Mouse (Mus musculus): ENCODE data around the gene Opcml.
A peak's percentile ranks its signal among the peaks of the same experiment; 100 is the strongest.

Opcml gene

DNA sequence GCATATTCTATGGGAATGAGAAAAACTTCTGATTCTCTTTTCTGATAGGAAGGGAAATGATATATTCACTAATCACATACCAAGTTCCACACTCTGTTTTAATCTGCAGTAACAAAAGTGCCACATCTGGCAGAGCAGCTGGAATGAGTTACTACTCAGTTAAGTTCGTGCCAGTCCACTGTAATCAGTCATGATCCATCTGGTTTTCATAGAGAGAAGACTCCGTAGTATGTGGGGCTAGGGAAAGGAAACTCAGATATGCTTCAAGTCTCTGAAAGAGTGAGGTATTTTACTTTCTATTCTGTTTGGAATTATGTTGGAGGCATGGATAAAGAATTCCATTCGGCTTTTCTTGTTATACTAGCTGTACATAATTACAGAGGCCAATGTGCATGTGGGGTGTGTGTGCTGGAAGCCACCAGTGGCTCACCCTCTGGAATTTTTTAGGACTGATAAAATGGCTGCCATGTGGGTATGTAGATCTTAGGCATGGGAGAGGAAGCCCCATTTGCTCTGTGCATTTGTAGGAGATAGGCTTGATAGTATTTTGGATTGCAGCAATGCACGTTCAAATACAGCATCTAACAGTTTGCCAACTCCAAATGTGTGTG lies 966.4 kb downstream of the Opcml start:
- no peak for DNase-seq (ENCODE audit: low spot score in 2 of 2)

DNA sequence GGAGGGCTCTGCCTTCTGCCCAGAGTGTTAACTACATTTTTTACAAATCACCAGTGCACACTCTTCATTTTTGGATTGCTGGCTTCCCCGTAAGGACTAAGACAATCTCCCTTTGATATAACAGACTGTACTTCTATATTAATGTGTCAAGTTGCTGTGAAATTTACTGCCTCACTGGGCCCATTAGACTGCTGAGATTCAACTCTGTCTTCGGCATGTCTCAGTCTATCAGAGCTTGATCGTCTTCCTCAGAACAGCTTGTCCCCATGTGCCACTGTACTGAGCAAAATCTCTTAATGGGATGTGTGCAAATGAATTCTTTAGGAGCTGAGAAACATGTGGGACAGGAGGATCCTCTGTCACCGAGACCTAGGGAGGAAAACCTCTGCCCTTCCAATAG lies 970.9 kb downstream of the Opcml start:
- no peak for DNase-seq (ENCODE audit: low spot score in 2 of 2)

DNA sequence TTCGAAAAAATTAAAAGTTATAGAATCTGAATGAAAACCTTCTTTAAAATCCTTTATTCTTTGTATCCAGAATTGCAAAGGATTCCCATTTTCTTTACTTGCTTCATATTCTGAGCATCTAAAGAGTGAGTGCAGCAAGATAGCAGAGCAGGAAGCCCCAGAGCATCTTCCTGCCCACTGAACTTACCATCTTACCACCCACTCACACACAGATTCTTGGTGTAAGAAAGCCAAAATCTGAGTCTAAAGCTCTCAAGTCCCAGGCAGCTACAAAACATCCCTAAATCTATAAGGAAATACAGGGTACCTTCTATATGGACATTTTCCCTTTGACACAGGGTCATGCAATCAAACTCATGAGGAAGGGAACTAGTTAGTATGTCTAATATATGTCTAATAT lies 973.6 kb downstream of the Opcml start:
- DNase-seq (ENCODE audit: low spot score in 2 of 2), result no peak

DNA sequence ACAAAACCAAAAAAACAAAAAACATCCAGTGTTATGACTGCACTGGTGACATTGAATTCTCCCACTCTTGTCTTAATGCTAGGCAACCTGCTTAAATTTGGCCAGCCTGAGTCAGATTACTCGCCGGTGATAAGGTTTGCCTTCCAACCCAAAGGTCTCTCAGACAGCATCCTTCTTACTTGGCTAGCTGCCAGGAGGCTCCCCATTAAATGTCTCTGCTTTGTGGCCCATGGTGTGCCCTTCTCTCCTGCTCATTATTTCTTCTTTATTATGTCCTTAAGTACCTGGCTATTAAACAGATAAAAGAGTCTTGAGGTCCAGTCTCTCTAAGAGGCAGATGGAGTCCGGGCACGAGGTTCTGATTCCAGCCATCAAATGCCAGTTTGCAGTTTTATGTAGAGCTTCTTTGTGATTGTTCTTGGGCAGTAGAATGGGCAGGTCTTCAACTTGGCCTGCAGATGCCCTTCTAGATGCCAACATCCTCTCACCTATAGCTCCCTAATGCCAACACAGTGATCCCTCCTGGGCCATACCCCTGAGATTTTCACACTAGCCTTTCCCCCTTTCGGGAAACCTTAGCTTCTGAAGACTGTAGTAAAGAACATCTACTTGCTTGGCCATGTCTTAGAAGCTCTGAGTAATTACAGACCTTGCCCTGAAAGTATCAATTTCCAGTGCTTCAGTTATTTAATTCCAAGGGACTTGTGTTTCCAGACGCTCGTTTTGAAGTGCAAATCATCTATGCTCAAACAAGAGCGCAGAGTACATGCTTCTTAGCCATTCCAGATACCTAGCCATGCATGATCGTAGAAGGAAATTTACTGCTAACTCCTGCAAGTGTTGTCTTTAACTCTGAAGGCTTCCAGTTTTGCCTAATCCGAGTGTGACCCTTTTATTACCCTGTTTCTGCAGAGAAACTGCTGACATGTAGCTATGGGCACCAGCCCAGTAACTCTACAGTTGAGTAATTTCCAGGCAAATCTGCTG lies 986.2 kb downstream of the Opcml start:
- DNase-seq (ENCODE audit: low spot score in 2 of 2), result no peak

DNA sequence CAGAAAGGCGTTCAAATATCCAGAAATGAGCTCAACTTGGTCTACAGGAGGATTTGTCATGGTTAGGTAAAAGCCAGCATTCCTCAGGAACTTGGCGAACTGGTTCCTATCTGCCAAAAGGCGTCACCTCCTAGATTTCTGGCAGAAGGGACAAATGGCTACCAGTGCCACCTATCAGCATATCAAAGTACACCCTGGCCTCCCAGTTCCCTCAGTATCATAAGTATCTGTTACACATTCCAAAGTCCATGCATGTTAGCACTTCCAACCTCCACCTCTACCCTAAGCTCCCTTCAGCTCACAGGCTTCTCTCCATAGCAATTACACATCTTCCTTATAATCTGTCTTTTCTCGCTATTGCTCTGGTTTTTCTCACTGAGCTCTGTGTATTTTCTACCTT lies 993.3 kb downstream of the Opcml start:
- no peak for DNase-seq (ENCODE audit: low spot score in 2 of 2)

DNA sequence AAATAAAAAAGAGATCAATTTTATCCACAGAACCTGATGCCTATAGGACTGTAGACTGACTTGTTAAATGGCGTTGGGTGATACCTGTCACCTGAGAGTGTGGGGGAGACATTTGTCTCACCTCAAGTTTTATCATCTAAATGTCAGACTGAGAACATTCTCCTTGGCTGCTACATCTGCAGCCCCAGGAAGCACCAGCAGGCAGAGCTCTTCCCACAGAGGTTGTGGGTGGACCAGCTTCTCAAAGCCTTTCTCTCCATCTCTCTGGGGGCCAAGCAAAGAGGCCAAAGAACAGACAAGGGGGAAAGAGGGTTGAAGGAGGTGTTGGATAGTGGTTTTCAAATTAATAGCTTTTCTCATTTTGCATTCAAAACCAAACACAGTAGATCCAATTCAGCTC lies 998.9 kb downstream of the Opcml start:
- DNase-seq (ENCODE audit: low spot score in 2 of 2), result no peak

DNA sequence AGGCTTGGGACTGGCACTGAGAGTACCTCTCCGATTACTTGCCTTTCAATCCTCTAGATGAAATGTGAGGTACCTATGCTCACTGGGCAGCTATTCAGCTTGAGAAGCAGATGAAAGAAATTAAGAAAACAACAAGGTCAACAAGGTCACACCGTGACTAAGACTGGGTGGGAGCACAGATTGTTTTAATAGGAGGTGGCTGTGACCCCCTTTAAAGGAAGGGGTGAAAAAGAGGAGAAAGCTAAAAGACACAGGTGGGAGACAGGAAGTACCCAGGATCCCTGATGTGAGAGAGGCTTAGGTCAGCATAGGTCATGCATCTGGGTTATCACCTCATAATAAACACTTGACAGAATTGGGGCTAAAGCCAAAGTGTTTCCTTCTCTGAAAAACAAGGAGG lies 1009.5 kb downstream of the Opcml start:
- no peak for DNase-seq (ENCODE audit: low spot score in 2 of 2)

DNA sequence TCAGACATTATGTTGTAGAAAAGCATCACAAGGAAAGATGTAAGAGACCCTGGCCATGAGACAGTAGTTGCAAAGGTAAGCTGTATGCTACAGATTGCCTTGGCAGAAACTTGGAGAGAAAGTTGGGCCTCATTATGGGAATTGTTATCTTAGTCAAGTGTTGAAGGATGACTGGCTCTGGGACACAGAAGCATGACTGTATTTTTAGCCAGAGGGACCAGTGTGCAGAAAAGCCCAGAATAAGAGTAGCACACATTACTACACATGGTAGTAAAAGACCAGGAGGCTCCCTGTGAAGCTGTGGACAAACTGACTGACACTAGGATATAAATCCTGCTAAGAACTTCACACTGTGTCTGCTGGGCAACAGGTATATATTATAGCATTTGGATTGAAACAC lies 1016.1 kb downstream of the Opcml start:
- DNase-seq (ENCODE audit: low spot score in 2 of 2), result no peak

DNA sequence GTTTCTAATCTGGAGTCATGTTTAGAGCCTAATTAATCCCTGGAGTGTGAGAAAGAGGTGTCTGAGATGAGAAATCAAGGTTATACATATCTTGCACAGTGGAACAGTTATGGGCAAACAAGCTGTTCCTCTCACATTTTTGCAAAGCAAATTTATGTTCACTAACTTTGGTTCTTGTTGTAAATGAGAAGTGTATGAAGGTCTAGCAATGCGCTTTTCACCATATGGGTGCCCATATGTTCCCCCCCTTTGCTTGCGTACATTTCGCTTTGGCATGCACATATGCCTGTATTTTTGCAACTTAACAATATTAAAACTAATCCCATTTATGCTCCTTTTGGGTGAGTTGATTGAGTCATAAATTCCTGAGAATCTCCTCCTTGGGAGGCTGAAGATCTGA lies 1031.5 kb downstream of the Opcml start:
- DNase-seq (ENCODE audit: low spot score in 2 of 2), result no peak

DNA sequence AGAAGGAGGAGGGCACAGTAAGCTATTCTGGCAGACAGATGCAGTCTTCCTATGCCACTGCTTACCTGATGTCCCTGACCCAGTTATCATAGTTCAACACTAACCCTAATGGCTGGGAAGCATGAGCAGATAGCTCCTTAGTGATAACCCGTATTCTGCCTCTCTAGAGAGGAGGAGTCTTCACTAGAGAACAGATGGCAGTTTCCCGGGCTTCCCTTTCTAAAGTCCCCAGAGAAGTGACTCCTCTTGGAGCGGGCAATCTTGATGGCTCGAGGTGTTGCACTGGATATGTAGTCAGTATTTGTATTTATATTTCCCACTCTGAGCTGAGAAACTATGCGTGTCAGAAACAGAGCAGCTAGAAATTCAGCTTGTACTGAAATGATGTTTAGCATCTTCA lies 1031.9 kb downstream of the Opcml start:
- no peak for DNase-seq (ENCODE audit: low spot score in 2 of 2)

DNA sequence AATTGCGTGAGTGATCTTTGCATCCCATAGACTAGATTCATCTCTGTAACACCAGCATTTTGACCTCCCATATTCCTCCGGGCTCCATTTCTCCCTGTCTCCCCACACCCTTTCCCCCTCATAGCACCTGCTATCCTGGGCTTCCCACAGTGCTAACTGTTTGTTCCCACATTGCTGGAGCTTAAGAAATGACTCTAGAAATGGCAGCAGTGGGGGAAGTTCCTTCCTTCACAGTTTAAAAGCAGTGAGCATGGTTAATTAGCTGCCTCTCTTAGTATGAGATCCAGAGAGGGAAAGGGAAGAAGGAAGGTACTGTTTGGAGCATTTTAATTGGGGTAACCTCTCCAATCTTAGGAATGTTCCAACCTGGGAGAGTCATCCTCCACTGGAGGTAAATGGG lies 1035.2 kb downstream of the Opcml start:
- no peak for DNase-seq (ENCODE audit: low spot score in 2 of 2)

DNA sequence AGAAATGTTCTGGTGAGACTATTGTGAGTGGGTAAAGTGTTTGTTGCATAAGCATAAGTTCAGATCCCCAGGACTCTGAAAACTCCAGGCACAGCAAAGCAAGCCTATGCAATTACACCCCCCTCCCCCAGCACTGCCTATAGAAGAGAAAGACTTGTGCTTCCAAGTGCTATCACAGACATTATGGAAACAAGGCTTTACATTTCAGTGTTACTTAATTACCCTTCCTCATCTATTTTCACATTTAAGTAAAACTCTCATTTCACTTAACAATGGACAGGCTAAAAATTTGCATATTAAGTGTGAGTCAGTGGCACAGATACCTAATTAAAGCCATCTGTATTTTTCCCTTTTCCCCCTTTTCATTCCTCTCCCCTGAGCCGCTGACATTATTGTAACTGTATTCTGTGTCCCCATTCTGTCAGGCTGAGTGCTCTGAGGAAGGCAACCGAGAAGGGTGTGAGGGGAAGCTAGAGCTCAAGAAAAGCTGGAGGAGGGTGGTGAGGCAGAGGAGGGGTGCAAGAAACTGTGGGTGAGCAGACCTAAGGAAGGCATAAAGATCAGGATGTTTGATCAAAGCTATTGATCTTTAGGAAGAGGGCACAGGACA lies 1055.5 kb downstream of the Opcml start:
- DNase-seq (ENCODE audit: low spot score in 2 of 2), result no peak

DNA sequence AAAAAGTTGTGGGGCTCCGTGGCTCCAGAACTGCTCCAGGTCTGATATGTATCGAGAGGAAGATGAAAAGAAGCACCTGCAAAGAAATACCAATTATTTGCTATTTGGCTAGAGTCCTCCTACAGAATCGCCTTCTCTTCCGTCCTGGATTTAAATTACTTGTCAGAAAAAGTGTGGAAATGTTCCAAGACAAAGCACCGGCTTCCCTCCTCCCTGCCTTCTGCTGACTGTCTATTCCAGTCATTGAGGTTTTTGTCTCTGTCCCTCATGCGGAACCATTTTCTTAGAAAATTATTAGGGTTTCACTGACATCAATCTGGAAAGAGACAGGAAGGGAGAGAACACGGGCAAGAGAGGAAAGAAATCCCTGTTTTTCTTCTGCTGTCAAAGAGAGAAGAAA lies 1065.3 kb downstream of the Opcml start:
- no peak for DNase-seq (ENCODE audit: low spot score in 2 of 2)

DNA sequence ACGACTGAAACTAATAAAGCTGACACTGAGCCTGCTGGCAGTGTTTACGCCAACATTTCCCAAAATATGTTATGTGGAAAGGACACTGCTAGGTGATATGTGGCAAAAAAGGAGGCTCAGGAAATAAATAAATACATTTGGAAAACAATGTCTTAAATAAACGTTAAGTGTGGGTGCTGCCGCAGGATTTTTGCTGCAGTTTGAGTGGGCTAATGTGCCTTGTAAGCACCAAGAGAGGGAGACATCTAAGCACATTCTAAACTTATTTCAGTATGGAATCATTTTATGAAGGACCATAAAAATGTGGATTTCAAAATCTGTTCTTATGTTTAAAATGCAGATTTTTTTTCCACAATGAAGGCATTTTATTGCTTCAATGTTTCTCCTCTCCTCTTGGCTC lies 1071.4 kb downstream of the Opcml start:
- DNase-seq (ENCODE audit: low spot score in 2 of 2), result no peak

DNA sequence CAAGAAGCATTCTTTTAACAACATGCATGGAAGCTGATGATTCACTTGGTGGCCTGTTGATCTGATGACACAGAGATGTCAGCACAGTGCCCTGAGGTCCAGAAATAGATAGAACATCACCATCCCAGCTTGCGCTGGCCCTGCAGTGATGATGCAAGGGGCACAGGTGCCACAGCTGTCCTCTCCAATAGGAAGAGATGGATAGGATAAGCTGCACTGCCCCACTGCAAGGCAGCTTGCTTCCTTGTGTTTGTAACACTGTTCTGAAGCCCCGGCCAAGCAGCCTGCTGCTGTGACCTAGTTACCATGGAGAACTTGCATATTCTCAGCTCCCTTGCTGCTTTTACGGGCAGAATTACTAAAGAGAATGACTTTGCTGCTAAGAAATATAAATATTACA lies 1076.7 kb downstream of the Opcml start:
- peak in 1 of 2 experiments; percentile 2 for DNase-seq (ENCODE audit: low spot score in 2 of 2)

DNA sequence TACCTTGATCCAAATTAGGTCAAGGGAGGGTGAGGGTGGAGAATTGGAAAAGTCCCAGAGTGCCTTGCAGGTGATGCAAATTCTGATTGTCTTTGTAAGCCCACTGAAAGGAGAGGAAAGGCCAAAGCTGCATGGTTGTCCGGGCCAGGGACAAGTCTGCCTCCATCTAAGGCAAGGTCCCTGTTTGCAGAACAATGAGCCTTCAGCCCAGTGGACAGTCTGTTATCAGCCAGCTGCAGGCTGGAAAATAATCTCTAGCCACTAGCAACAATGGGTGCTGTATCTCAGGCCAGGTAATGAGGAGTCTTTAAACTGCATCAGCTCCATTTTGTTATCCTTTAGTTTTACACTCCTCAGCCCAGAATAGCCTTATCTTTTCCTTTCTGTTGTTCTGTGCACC lies 1079.9 kb downstream of the Opcml start:
- DNase-seq (ENCODE audit: low spot score in 2 of 2), result no peak

DNA sequence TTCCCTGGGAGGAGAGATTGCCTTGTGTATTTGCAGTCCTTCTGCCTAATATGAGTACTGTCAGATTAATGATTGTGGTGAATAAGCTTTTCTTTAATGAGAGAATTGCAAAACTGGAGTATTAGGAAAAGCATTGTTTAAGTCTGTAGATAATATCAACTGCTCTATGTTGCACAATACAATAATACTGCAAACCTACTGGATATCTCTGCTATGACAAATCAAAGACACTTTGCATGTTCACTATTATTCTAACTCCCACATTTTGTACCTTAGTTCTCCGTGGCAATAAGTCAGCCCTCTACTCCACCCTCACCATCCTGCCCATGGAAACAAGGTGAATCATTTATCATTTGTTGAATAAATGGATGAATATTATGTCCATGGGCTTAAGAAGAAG lies 1092.0 kb downstream of the Opcml start:
- no peak for DNase-seq (ENCODE audit: low spot score in 2 of 2)

DNA sequence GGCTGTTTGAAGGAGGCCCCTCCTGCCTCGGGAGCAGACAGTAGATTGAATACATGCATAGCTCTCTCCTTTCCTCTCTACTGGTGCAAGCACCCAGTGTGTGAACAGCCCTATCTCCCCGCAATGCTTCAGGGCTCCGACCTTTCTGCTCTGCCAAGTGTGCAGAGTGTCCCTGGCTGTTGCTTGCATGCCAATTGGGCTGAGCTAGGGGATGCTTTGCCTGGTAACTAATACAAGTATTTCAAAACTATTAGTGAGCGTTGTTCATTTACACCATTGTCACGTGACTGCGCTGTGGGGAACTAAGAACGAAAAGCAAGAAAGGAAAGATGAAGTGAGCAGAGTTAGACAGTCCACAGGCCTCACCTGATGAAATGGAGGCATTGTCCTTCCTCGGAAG lies 1101.0 kb downstream of the Opcml start:
- DNase-seq (ENCODE audit: low spot score in 2 of 2), result no peak

DNA sequence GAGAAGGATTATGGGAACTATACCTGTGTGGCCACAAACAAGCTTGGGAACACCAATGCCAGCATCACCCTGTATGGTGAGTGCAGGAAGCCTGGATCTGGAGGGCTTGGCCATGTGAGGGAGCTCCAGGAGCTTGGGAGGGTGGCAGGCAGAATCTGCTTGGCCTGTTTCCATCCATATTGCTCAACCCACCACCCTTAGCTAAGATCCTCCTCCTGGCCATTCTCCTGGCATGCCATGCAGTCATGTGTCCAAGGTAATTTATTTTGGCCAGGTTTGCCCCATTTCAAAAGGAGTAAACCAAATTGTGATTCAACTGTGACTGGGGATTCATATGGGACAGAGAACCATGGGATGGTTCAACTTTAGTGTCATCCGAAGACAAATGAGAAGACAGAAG lies 1112.7 kb downstream of the Opcml start:
- no peak for DNase-seq (ENCODE audit: low spot score in 2 of 2)

DNA sequence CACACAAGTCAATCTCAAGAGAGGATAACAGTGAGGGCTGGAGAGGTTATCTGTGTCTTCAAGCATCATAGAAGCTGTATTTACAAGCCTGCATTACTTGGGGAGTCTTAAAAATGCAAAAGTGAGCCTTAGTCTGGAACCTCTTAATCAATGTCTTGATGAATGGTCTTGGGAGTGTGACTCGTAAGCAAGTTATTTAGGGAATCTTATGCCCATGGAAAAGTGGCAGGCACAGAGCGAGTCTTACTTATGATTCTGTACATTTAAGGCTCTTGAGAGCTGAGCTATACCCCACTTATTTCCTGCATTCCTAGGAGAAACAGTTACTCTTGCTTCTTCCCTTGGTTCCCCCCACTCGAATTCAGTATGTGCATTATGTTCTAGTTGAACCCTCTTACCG lies 1119.2 kb downstream of the Opcml start:
- no peak for DNase-seq (ENCODE audit: low spot score in 2 of 2)

DNA sequence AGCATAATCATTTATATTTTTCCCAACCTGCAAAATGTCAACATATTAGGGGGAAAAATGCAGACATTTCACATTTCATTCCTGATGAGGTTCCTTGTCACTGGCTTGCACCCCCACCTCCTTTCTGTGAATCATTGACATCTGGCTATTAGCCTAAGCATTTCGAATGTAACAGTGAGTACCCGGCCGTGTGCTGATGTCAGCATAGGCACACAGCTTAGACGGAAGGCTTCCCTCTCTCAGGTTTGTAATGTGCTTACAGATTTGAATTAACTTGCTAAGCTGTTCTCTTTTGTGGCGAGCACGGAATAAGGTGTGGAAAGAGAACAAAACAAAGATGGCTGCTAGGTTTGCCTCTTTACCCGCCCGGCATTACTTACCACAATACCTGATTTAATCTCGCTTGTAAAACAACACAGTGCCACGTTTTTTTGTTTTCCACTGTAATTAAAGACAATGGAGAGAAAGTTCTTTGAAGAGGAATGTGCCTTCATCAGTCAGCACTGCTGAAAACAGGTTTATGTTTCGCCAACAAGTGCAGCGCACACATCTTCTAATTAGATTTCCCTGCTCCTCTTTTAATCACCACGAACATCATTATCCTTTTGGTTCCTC lies 1121.1 kb downstream of the Opcml start:
- DNase-seq (ENCODE audit: low spot score in 2 of 2), result no peak

DNA sequence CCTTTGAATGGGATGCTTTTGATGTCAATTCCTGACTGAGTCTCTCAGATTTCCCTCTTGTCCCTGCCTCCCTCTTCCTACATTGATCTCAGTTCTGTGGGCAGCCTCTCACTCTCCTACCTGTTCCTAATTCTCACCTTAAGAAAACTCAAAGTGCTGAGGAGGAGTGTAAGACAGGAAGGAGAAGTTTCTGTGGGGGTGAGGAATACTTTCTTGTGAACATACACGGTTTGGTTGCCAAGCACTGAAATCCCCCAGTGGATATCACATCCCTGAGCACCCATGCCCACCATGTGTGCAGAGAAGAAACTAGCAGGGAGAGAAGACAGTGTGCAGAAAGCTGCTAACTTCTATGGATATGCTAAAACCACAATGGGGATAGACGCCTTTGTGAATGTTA lies 1141.5 kb downstream of the Opcml start:
- no peak for DNase-seq (ENCODE audit: low spot score in 2 of 2)

DNA sequence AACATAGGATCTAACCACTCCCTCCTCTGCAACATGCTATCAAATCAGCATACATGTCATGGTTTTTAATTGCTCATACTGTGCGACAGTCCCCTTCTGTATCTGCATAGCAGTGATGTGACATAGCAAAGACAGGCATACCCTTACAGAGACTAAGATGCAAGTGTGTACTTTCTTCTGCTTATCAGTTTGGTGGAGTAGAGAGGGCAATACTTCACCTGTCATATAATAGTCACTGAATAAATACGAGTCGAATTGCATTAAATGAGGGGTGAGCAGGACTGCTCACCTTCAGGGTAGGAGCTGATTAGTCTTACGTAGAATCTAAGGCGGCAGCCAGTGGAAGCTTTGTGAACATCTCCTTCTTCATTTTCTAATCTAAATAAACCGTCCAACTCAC lies 1146.6 kb downstream of the Opcml start:
- DNase-seq (ENCODE audit: low spot score in 2 of 2), result no peak
